Mouse (Mus musculus) G1E (cell line): ENCODE measurements around the gene Sox15. TPM values are rescaled to one million over a fixed set of nuclear protein-coding genes. Genes with fewer than 3 reads are reported as not detected.
"Not testable (repeated sequence)": the region's sequence is repeated elsewhere in the genome, so short reads cannot be mapped to it uniquely, and the experiment has no call there.

Experiments used
- ATAC-seq: 2 replicates; pipeline ENCODE4 v1.8.0; 2016; ENCODE audit warnings: mild to moderate bottlenecking; ENCODE audit not compliant: insufficient number of reproducible peaks, poor library complexity, low FRiP score, severe bottlenecking; ENCODE audit errors: extremely low read depth
- DNase-seq: peaks from one replicate; pipeline ENCODE4 v3.0.0; 2012; ENCODE audit warnings: low spot score
- H3K27me3 ChIP-seq: 2 replicates; pipeline ENCODE4 v1.6.1; 2012; ENCODE audit warnings: mild to moderate bottlenecking, low read length, inconsistent platforms; ENCODE audit not compliant: insufficient read depth
- H3K36me3 ChIP-seq: replicated peaks from 2 replicates; pipeline ENCODE3; 2012; ENCODE audit warnings: mild to moderate bottlenecking, inconsistent platforms
- H3K4me1 ChIP-seq: 2 replicates; pipeline ENCODE4 v1.6.1; 2012; ENCODE audit warnings: low read depth, low read length, inconsistent platforms, mixed read lengths; ENCODE audit not compliant: insufficient read depth
- H3K4me3 ChIP-seq: 2 replicates; pipeline ENCODE4 v1.5.1; 2012; ENCODE audit warnings: low read depth, mild to moderate bottlenecking, inconsistent platforms, low read length, moderate library complexity, mixed read lengths
- H3K9me3 ChIP-seq: replicated peaks from 2 replicates; pipeline ENCODE4 v1.6.1; 2012; ENCODE audit warnings: inconsistent platforms
- CTCF ChIP-seq: IDR thresholded peaks from 2 replicates; pipeline ENCODE4 v1.5.1; 2012; ENCODE audit warnings: low read depth, low read length, inconsistent platforms, mixed read lengths
- GATA1 ChIP-seq: IDR thresholded peaks from 2 replicates; pipeline ENCODE4 v1.6.1; 2012; ENCODE audit warnings: borderline replicate concordance, low read length, inconsistent platforms, mixed read lengths
- GATA2 ChIP-seq: IDR thresholded peaks from 2 replicates; pipeline ENCODE4 v1.6.1; 2012; ENCODE audit warnings: low read depth, low read length, inconsistent platforms, borderline replicate concordance
- POLR2AphosphoS5 ChIP-seq: IDR thresholded peaks from 2 replicates; pipeline ENCODE4 v1.6.1; 2012; ENCODE audit warnings: low read depth, low read length, inconsistent platforms; ENCODE audit not compliant: insufficient replicate concordance
- TAL1 ChIP-seq: conservative IDR thresholded peaks from 2 replicates; pipeline ENCODE4 v1.6.1; 2012; ENCODE audit warnings: low read depth, low read length, inconsistent platforms, mixed read lengths
- polyA plus RNA-seq: library from polyadenylated mRNA; stranded (reverse); fragments of >175 nt; gene quantifications from 2 replicates; pipeline ENCODE4 v1.2.3, GENCODE M21; 2012
- total RNA-seq, 2 experiments: library from RNA; stranded (forward) in 1 of 2; stranded (reverse) in 1 of 2; fragments of 200-1000 nt in 1 of 2; fragments of >200 nt in 1 of 2; fragmentation: Nextera tagmentation in 1 of 2; gene quantifications; 2 replicates each; pipeline ENCODE4 v1.2.3; 2014 to 2017

Sox15 gene
- total and polyA plus RNA-seq, 3 experiments: 0.36 TPM; not detected in 2

DNA sequence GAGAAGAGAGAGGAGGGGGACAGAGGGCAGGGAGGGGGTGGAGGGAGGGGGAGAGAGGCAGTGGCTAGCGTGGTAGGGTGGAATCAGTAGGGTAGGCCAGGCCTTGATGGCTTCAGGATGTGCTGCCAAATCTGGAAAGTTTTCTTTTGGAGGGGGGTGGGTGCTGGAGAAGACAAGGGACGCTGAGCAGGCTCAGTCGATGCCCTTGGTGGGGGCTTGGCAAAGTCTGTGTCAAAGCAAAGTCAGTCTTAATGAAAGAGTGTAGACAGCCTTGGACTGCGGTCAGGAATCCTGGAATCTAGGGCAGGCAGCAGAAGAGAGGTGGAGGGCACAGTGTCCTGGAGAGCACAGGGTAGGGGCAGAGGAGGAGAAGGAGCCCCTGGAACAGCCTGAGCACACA is 44.2 kb upstream of the Sox15 start:
- Histone ChIP-seq H3K4me3 (no peak overlapping the region), H3K27me3 (peaks cover 10% of the 10 kb centered on the region), H3K36me3 (no peaks in the 10 kb centered on the region), H3K9me3 (no peaks in the 10 kb centered on the region), H3K4me1 (peaks cover 69% of the 10 kb centered on the region)
- DNase-seq (no peak), ATAC-seq (no peak)
- no peak for TF ChIP-seq TAL1
- TF ChIP-seq GATA1: no peak
- TF ChIP-seq CTCF: no peak
- TF ChIP-seq POLR2AphosphoS5: no peak
- TF ChIP-seq GATA2: no peak

DNA sequence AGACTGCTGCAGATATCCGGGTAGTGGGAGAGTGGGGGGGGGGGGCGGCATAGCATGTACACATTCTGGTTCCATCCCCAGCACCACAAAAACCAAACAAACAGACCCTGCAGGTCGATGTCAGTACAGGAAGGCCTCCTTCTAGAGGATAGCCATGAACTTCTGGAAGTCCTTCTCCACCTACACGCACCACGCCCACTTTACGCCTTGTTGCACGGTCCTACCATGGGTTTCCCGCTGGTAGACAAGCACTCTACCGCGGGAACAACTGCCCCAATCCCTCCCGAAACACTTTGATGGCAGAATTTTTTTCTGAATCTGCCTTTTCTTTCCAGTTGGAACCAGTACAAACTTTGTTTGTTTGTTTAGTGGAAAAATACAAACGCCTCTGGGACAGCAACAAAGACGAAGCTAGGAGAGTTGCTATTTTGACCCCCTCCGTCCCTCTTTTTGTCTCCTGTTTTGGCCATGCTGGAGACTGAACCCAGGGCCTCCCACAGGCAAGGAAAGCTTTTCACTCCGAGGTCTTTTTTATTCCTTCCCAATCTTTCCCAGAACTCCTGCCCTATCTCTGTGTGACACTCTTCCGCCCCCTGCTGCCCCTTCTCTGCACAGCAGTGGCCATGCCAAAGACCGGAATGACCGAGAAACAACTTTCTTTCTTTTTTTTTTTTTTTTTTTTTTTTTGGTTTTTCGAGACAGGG is 41.4 kb upstream of the Sox15 start:
- TF ChIP-seq POLR2AphosphoS5 (no peak), GATA2 (no peak), CTCF (peak; percentile 42; the same call in 1 of the 2 replicates), TAL1 (no peak), GATA1 (no peak)
- Histone ChIP-seq H3K4me3 (peak overlapping the region; percentile 58; the same call in 1 of the 2 replicates), H3K36me3 (no peaks in the 10 kb centered on the region), H3K27me3 (peaks cover 33% of the 10 kb centered on the region), H3K9me3 (no peaks in the 10 kb centered on the region), H3K4me1 (peaks cover 62% of the 10 kb centered on the region)
- ATAC-seq (no peak), DNase-seq (no peak)

DNA sequence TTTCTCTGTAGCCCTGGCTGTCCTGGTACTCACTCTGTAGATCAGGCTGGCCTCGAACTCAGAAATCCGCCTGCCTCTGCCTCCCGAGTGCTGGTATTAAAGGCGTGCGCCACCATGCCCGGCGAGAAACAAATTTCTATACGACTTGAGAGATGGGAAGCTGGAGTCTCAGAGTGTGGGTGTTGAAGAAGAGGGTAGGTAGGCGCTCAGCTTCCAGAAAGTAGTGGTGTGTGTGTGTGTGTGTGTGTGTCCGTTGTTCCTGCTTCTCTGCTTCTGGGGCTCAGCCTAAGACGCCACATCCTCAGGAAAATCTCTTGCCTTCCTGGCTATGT is 40.9 kb upstream of the Sox15 start:
- H3K27me3 ChIP-seq: peaks cover 33% of the 10 kb centered on the region

DNA sequence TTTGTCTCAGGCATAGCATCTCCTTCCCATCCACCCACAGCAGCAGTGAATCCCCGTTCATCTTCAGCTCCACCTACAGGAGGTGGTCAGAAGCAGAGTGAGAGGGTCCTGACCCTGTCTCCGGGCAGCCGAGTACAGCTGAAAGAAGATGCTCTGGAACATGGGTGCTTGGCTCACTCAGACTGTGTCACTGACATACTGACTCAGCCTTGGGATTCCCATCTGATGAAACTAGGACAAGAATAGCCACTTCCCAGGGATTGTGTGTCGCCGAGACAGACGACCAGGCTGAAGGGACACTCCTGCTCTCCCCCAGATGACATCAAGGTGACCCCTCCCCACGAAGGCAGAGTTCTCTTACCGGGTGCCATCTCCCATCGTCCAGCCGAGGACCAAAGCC is 38.3 kb upstream of the Sox15 start:
- ATAC-seq (no peak), DNase-seq (no peak)
- Histone ChIP-seq H3K4me1 (peaks cover 56% of the 10 kb centered on the region), H3K36me3 (no peaks in the 10 kb centered on the region), H3K9me3 (no peaks in the 10 kb centered on the region), H3K27me3 (peaks cover 33% of the 10 kb centered on the region), H3K4me3 (no peak overlapping the region)
- TF ChIP-seq GATA2 (no peak), GATA1 (no peak), TAL1 (no peak), CTCF (no peak), POLR2AphosphoS5 (no peak)

More for the DNA sequence above, 40.9 kb upstream of the Sox15 start:
- H3K4me1 ChIP-seq: peaks cover 57% of the 10 kb centered on the region
- not testable (repeated sequence) for H3K36me3 ChIP-seq, DNase-seq, H3K4me3 ChIP-seq, ATAC-seq, H3K9me3 ChIP-seq

GRCm38 (mm10) chr11:69617805-69618204 is 37.3 kb upstream of the Sox15 start, which contains the start of gene Shbg:
Gene Shbg, minus strand, starts transcription at chr11:69617905.
- Histone ChIP-seq H3K9me3 (no peaks in the 10 kb centered on the region), H3K4me1 (peaks cover 62% of the 10 kb centered on the region), H3K36me3 (no peaks in the 10 kb centered on the region), H3K4me3 (no peak within 1 kb of the TSS), H3K27me3 (peaks cover 33% of the 10 kb centered on the region)
- no peak for TF ChIP-seq CTCF
- TF ChIP-seq POLR2AphosphoS5: no peak
- TF ChIP-seq GATA1: no peak
- no peak for TF ChIP-seq GATA2
- no peak for DNase-seq
- ATAC-seq: no peak

DNA sequence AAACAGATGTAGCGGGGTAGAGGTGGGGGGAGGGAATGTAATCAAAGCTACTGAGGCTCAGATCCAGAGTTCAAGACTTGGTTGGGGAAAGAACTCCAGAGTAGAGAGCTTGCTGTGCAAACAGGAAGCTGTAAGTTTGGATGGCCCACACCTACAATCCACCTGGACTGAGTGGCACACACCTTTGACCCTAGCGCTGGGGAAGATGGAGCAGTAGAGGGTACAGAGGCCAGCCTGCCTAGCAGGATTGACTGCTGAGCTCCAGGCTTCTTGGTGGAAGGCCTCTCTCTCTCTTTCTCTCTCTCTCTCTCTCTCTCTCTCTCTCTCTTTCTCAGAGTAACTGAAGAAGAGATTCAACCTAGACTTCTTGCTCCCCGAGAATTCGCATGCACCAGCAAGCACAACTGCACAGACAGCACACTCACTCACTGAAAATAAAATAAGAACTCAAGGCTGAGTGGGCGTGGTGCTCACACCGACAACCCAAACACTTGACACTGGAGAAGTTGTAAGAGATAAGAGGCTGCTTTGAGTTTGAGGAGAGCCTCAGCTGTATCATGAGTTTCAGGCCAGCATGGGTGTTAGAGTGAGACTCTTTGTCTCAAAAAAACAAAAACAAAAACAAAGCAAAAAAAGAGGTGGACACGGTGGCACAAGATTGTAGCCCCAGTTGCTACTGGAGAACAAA is 34.6 kb upstream of the Sox15 start:
- ATAC-seq (no peak), DNase-seq (no peak)
- H3K36me3 ChIP-seq: no peaks in the 10 kb centered on the region
- H3K4me1 ChIP-seq: peaks cover 46% of the 10 kb centered on the region
- no peaks in the 10 kb centered on the region for H3K9me3 ChIP-seq
- TF ChIP-seq POLR2AphosphoS5 (no peak), GATA1 (no peak), CTCF (no peak), GATA2 (no peak), TAL1 (no peak)
- H3K4me3 ChIP-seq: no peak overlapping the region
- peaks cover 27% of the 10 kb centered on the region for H3K27me3 ChIP-seq
